Mouse (Mus musculus): Measurements from ENCODE around the gene Ulk4. TPM values are rescaled to one million over a fixed set of nuclear protein-coding genes. Genes with fewer than 3 reads are reported as not detected.

Ulk4 gene
- polyA plus RNA-seq, 1 experiment from 2014 or later, result 65.5 TPM

DNA sequence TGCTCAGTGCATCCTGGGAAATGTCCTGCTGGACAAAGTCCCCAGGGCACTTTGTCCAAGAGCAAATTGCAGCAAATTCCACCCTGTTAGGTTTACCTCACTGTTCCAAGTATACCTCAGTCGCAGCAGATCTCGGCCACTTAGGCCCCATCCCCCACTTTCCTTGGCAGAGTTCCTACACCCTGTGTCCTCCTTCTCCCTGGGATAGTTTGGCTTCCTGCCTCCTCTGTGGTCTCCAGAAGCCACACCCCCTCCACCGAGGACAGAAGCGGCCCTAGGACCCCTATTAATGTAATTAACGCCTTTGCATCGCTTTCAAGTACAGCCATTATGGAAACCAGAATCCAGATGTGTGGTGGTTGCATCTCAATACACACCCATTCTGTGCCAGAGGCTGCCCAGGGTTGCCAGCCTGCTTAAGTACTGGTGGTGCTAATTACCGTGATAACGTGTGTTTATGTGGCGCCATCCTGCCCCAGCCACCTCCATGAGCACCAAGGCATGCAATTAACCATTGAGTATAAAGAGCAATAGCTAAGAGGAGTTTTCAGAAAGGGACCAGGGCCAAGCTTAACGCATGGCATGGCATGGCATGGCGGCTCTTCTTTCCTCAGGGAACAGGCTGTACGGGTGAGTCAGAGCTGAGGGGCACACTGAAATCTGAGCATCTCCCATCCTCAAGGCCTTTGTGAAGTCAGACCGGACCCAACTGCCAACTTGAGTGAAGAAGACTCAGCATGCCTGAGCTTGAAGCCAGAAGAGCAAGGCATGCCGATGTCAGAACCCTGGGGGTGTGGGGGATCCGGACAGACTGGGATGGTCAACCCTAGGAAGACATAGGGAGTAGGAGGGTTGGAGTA is 275.1 kb downstream of the Ulk4 start:
- WGBS, result 56% methylated on average over 15 of the region's 15 CpGs
- Histone ChIP-seq H3K27ac (ENCODE audit: low read depth, low read length) (no peak overlapping the region), H3K36me3 (ENCODE audit: control insufficient read depth, insufficient read depth, low read length) (no peaks in the 10 kb centered on the region), H3K4me3 (ENCODE audit: low read depth, low read length) (no peak overlapping the region), H3K27me3 (ENCODE audit: control insufficient read depth, insufficient read depth, low read length) (no peaks in the 10 kb centered on the region), H3K9ac (replicated peaks; ENCODE audit: low read depth, low read length) (no peak overlapping the region), H3K4me1 (ENCODE audit: control insufficient read depth, insufficient read depth, low read length) (0 out of 2 replicates have a peak, but pooled peaks cover 3% of the 10 kb centered on the region), H3K4me2 (ENCODE audit: low read depth, low read length) (no peak overlapping the region), H3K9me3 (ENCODE audit: control insufficient read depth, low read length) (no peaks in the 10 kb centered on the region)
- ATAC-seq (ENCODE audit: low read depth), result peak; percentile 58; the same call in 1 of the 2 replicates

GRCm38 (mm10) chr9:121000641-121001320 is 276.2 kb downstream of the Ulk4 start:
- Histone ChIP-seq H3K27ac (ENCODE audit: low read depth, low read length) (0 out of 2 replicates have a peak overlapping the region, but pooled peaks have one; percentile 41), H3K4me2 (ENCODE audit: low read depth, low read length) (no peak overlapping the region), H3K4me1 (ENCODE audit: control insufficient read depth, insufficient read depth, low read length) (0 out of 2 replicates have a peak, but pooled peaks cover 3% of the 10 kb centered on the region), H3K9me3 (ENCODE audit: control insufficient read depth, low read length) (no peaks in the 10 kb centered on the region), H3K36me3 (ENCODE audit: control insufficient read depth, insufficient read depth, low read length) (no peaks in the 10 kb centered on the region), H3K9ac (replicated peaks; ENCODE audit: low read depth, low read length) (no peak overlapping the region), H3K4me3 (ENCODE audit: low read depth, low read length) (no peak overlapping the region), H3K27me3 (ENCODE audit: control insufficient read depth, insufficient read depth, low read length) (no peaks in the 10 kb centered on the region)
- WGBS, result 67% methylated on average over 7 of the region's 7 CpGs
- 0 out of 2 replicates have a peak, but pooled peaks have one; percentile 49 for ATAC-seq (ENCODE audit: low read depth)

GRCm38 (mm10) chr9:120998696-120999095 is 278.3 kb downstream of the Ulk4 start:
- Histone ChIP-seq H3K4me1 (ENCODE audit: control insufficient read depth, insufficient read depth, low read length) (peaks cover 7% of the 10 kb centered on the region; the same call in 1 of the 2 replicates), H3K4me2 (ENCODE audit: low read depth, low read length) (no peak overlapping the region), H3K9ac (replicated peaks; ENCODE audit: low read depth, low read length) (no peak overlapping the region), H3K27ac (ENCODE audit: low read depth, low read length) (no peak overlapping the region), H3K27me3 (ENCODE audit: control insufficient read depth, insufficient read depth, low read length) (no peaks in the 10 kb centered on the region), H3K9me3 (ENCODE audit: control insufficient read depth, low read length) (no peaks in the 10 kb centered on the region), H3K4me3 (ENCODE audit: low read depth, low read length) (no peak overlapping the region), H3K36me3 (ENCODE audit: control insufficient read depth, insufficient read depth, low read length) (no peaks in the 10 kb centered on the region)
- ATAC-seq (ENCODE audit: low read depth), result no peak
- 71% methylated on average over 11 of the region's 11 CpGs for WGBS

DNA sequence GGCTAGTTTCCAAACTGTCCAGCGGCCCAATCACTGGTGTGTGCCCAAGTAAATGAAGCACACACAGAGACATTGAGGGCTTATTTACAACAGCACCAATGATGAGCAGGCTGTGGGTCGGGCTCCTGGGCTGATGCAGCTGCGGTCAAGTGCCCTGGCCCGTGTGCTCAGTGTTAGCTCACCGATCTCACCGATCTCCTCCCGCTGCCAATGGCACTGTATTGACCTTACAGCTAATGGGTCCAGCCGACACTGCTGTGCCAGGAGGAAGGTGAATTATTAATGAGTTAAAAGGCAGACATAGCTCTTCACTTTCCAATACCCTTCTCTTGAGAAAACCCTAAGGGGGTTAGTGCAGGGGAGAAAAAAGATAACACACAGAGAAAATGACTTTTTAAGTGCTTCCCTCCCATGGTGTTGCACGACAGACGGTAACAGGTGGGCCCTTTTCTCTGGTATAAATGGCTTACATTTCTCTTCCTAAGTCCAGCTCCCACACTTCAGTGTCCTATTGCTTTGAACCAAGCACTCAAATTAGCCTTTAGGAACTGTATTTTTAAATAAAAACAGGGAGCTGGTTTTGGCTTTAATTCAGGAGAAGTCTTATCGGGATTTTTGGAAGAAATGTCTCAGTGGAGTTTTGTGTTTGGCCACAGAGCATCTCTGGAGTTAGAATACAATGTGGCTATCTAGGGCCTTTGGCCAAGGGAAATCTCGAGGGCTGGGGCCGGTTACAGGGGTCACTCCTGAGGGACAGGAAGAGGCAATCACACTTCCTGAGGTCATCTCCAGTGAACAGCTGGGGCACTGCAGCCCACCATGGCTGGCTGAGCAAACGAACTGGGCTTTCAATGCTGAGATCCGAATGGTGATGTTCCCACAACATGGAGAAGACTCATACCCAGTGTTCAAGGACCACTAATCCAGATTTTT is 282.5 kb downstream of the Ulk4 start:
- peaks cover 11% of the 10 kb centered on the region; the same call in 1 of the 2 replicates for H3K4me1 ChIP-seq (ENCODE audit: control insufficient read depth, insufficient read depth, low read length)
- no peak overlapping the region for H3K4me2 ChIP-seq (ENCODE audit: low read depth, low read length)
- ATAC-seq (ENCODE audit: low read depth), result no peak
- H3K9me3 ChIP-seq (ENCODE audit: control insufficient read depth, low read length), result no peaks in the 10 kb centered on the region
- no peaks in the 10 kb centered on the region for H3K27me3 ChIP-seq (ENCODE audit: control insufficient read depth, insufficient read depth, low read length)
- 67% methylated on average over 15 of the region's 15 CpGs for WGBS
- no peaks in the 10 kb centered on the region for H3K36me3 ChIP-seq (ENCODE audit: control insufficient read depth, insufficient read depth, low read length)
- H3K27ac ChIP-seq (ENCODE audit: low read depth, low read length), result no peak overlapping the region
- H3K4me3 ChIP-seq (ENCODE audit: low read depth, low read length), result no peak overlapping the region
- H3K9ac ChIP-seq (replicated peaks; ENCODE audit: low read depth, low read length), result no peak overlapping the region

GRCm38 (mm10) chr9:120993004-120993403 is 284.0 kb downstream of the Ulk4 start:
- Histone ChIP-seq H3K9ac (replicated peaks; ENCODE audit: low read depth, low read length) (no peak overlapping the region), H3K27me3 (ENCODE audit: control insufficient read depth, insufficient read depth, low read length) (no peaks in the 10 kb centered on the region), H3K4me1 (ENCODE audit: control insufficient read depth, insufficient read depth, low read length) (peaks cover 19% of the 10 kb centered on the region; the same call in 1 of the 2 replicates), H3K4me2 (ENCODE audit: low read depth, low read length) (no peak overlapping the region), H3K36me3 (ENCODE audit: control insufficient read depth, insufficient read depth, low read length) (no peaks in the 10 kb centered on the region), H3K27ac (ENCODE audit: low read depth, low read length) (peak overlapping the region; percentile 34; the same call in 1 of the 2 replicates), H3K4me3 (ENCODE audit: low read depth, low read length) (no peak overlapping the region), H3K9me3 (ENCODE audit: control insufficient read depth, low read length) (no peaks in the 10 kb centered on the region)
- no peak for ATAC-seq (ENCODE audit: low read depth)
- WGBS, result 35% methylated on average over 10 of the region's 10 CpGs

GRCm38 (mm10) chr9:120991801-120992200 is 285.2 kb downstream of the Ulk4 start:
- H3K36me3 ChIP-seq (ENCODE audit: control insufficient read depth, insufficient read depth, low read length), result no peaks in the 10 kb centered on the region
- WGBS, result 75% methylated on average over 2 of the region's 2 CpGs
- no peak overlapping the region for H3K4me3 ChIP-seq (ENCODE audit: low read depth, low read length)
- H3K9me3 ChIP-seq (ENCODE audit: control insufficient read depth, low read length), result no peaks in the 10 kb centered on the region
- no peak overlapping the region for H3K9ac ChIP-seq (replicated peaks; ENCODE audit: low read depth, low read length)
- peaks cover 23% of the 10 kb centered on the region; the same call in 1 of the 2 replicates for H3K4me1 ChIP-seq (ENCODE audit: control insufficient read depth, insufficient read depth, low read length)
- H3K27me3 ChIP-seq (ENCODE audit: control insufficient read depth, insufficient read depth, low read length), result no peaks in the 10 kb centered on the region
- H3K4me2 ChIP-seq (ENCODE audit: low read depth, low read length), result no peak overlapping the region
- ATAC-seq (ENCODE audit: low read depth), result no peak
- no peak overlapping the region for H3K27ac ChIP-seq (ENCODE audit: low read depth, low read length)

- WGBS, result 49% methylated on average over 15 of the region's 15 CpGs
- no peak overlapping the region for H3K9ac ChIP-seq (replicated peaks; ENCODE audit: low read depth, low read length)
- no peaks in the 10 kb centered on the region for H3K9me3 ChIP-seq (ENCODE audit: control insufficient read depth, low read length)
- H3K36me3 ChIP-seq (ENCODE audit: control insufficient read depth, insufficient read depth, low read length), result no peaks in the 10 kb centered on the region
- H3K4me2 ChIP-seq (ENCODE audit: low read depth, low read length), result no peak overlapping the region
- H3K27ac ChIP-seq (ENCODE audit: low read depth, low read length), result no peak overlapping the region
- no peak for ATAC-seq (ENCODE audit: low read depth)
- no peak overlapping the region for H3K4me3 ChIP-seq (ENCODE audit: low read depth, low read length)
- H3K27me3 ChIP-seq (ENCODE audit: control insufficient read depth, insufficient read depth, low read length), result no peaks in the 10 kb centered on the region
- peaks cover 23% of the 10 kb centered on the region; the same call in 1 of the 2 replicates for H3K4me1 ChIP-seq (ENCODE audit: control insufficient read depth, insufficient read depth, low read length)
These were observed 286.9 kb downstream of the Ulk4 start for GRCm38 (mm10) chr9:120989806-120990700.

DNA sequence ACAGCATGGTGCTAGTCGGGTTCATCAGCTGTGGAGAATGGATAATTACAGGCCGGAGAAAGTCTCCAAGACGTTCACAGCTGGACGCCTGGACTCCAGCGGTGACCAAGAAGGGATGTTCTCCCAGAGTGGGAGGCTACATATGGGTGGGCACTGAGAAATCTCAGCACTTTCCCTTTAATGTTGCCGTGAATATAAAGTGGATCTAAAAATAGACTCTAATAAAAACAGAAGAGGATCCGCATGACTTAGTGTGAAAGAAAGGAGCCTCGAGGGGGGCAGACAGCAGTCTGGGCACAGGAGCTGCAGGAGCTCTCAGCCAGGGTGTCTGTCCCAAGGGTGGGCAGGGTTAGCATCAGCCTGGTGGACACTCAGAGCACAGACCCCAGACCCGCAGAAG is 288.9 kb downstream of the Ulk4 start:
- Histone ChIP-seq H3K4me1 (ENCODE audit: control insufficient read depth, insufficient read depth, low read length) (peaks cover 15% of the 10 kb centered on the region; the same call in 1 of the 2 replicates), H3K4me3 (ENCODE audit: low read depth, low read length) (no peak overlapping the region), H3K27ac (ENCODE audit: low read depth, low read length) (peak overlapping the region; percentile 60; the same call in 1 of the 2 replicates), H3K4me2 (ENCODE audit: low read depth, low read length) (no peak overlapping the region), H3K9ac (replicated peaks; ENCODE audit: low read depth, low read length) (no peak overlapping the region), H3K27me3 (ENCODE audit: control insufficient read depth, insufficient read depth, low read length) (no peaks in the 10 kb centered on the region), H3K9me3 (ENCODE audit: control insufficient read depth, low read length) (no peaks in the 10 kb centered on the region), H3K36me3 (ENCODE audit: control insufficient read depth, insufficient read depth, low read length) (no peaks in the 10 kb centered on the region)
- WGBS, result 26% methylated on average over 9 of the region's 9 CpGs
- peak; percentile 66 for ATAC-seq (ENCODE audit: low read depth)

Measured in neural tube, embryonic 14.5 days (tissue).